Mouse (Mus musculus) telencephalon, adult 2 months (tissue): ENCODE measurements around the gene Ctnnd2.
"Not testable (repeated sequence)": the region's sequence is repeated elsewhere in the genome, so short reads cannot be mapped to it uniquely, and the experiment has no call there.

Experiments
- DNase-seq: peaks from one replicate; pipeline ENCODE4 v3.0.0-alpha.2; 2011; ENCODE audit warnings: low read depth, low spot score

Ctnnd2 gene

DNA sequence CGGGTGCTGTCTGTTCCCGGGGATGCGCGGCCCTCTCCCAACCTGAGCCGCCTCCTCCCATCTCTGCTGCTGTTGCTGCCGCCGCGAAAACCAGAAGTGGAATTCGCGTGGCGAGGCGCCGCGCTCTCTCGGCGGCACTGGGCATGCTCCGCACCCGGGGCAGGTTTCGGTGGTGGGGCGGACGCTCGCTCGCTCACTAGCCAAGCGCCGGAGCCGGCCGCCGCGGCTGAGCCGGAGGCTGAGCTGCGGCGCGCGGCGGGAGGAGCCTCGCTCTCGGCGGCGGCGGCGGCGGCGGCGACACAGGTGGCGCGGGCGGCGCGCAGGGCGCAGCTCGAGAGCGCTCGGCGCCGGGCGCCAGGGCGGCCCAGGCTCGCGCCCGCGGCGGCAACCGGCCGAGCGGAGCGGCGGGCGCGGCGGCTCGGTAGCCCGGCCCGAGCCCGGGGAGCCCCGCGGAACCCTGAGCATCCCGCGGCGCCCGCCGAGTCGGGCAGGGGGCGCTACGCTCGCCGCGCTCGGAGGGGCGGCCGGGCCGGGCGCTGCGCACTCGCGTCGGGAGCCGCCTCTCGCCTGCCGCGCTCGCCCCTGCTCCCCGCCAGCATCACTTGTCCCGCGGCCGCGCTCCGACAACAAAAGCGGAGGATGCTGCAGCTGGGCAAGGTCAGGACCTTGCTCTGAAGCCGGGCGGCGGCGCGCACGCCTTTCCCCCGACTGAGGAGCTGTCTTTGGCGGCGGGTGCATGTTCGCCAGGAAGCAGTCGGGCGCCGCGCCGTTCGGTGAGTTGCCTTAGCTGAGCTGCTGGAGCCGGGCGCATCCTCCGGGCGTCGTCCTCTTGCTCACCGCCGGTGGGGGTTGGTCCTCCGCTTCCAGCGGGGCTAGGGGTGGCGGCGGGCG lies at the start of gene Ctnnd2:
Ctnnd2 (plus strand) TSS at position 203 of the 891 bp plus-strand sequence.
- DNase-seq: peak; percentile 80

DNA sequence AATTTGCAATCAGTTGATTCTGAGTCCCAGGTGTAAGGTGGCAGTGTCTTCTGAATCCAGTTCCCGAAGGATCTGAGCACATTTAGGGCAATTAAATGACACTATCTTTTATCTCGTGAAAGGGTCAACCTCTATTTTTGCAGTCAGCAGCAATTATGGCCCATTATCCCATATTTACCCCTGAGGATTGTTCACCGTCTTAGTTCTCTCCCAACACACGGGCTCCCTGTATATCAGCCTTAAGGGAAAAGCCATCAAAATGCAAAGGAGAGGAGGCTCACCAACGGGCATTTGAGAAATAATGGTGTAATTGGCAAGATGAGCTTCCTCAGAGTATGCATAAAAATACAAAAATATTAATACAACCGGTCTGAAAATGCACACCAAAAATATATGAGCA lies 41.7 kb upstream of the Ctnnd2 start:
- DNase-seq: no peak

DNA sequence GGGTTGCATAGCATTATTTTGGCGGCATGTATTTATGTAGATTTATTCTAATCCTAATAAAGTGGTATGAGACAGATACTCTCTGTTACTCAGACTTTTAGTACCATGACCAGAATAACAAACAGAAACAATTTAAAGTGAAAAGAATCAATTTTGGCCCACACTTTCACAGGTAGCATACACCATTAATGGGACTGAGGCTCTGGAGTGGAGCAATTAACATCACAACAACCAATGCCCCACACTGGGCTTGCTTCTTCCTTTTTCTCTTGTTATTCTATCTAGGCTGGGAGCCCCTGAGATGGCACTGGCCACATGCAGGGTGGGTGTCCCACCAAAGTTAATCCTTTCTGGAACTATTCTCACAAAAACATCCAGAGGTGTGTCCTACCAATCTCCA lies 32.8 kb upstream of the Ctnnd2 start:
- DNase-seq: not testable (repeated sequence)

DNA sequence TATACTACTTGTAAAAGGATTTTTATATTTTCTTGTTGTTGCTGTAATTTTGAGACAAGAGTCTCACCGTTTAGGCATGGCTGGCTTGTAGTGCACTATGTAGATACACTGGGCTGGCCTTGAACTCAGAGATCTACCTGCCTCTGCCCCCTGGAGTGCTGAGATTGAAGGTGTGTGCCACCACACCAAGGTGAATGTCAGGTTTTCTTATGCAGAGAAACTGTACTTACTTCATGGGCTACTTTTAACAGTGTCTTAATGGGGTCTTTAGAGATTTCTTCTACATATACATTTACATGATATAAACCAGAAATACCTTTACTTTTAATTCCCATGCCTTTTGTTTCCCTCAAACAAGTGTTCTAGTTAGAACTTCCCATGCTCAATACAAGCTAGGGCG lies 27.0 kb upstream of the Ctnnd2 start:
- DNase-seq: no peak

DNA sequence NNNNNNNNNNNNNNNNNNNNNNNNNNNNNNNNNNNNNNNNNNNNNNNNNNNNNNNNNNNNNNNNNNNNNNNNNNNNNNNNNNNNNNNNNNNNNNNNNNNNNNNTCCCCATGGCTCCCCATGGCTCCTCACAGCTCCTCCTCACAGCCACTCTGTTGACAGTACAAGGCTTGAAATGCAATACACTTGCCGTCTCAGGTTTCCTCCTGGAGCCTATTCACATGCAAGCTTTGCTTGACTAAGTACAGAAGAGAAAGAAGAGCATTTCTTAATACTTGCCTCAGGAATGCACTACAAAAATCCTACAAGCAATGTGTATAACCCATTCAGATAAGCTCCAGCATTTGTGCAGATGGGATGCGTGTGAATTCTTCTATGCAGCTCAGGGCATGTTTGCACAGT lies 20.2 kb upstream of the Ctnnd2 start:
- DNase-seq: no peak

DNA sequence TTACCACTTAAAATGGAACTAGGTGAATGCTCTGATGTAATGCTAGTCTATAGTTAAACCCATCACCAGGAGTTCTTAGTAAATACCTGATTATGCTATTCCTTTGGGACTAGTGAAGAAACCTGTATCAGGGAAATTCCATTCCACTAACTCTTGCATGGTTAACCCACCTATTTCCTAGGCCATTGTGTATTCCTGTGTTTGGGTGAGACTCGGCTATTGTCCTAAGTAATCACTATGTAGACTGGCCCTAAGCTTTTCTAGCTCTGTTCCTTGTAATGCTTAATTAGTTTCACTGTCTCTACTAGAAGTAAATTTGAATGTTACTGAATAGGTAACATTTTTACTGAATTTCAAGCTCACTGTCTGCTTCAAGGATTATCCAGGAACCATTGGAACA lies 14.4 kb upstream of the Ctnnd2 start:
- DNase-seq: no peak

DNA sequence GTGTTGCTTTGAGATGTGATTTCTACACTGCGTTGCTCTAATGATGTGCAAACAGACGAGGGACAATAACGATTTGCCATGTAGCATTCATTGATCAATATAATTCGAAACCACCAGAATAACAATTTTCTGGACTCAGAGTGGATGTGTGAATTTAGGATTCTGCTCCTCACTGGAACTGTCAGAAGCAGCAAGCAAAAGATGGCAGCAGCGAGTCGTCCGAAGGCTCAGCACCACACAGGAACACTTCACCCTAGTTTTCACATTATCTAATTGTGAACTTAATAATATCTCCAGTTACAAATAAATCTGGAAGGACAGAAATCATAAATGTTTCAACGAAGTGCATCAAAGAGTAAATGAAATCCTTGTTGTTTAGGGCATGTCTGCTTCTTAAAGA lies 2.4 kb upstream of the Ctnnd2 start:
- no peak for DNase-seq

DNA sequence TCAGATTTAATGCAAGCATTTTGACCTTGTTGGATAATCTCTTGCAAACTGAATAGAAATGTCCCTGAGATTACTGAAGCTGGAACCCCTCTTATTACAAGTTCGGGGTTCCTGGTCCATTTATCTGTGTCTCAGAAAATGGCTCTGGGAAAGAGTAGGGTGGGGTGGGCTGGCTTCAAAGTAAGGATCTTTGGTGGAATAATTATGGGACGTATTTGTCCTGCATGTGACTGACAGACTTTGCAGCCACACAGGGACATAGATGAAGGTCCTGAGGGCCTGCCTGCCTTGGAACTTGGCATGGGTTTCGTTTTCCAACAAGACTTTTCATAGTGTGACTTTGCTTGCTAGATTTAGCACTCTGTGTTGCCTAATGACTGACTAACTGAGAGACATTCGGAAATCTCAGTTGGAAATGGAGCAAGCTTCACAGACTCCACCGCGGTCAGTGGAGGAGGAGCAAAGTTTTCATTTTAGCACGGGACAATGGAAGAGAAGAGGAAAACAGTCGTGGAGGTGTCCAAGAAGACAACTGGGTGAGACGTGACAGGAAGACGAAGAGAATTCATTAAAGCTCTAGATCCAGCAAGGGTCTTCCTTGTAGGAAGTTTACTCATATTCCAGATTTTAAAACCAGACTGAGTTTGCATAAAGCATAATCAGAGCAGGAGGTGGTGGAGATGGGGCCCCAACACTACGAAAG lies 749 bp upstream of the Ctnnd2 start:
- peak; percentile 18 for DNase-seq

DNA sequence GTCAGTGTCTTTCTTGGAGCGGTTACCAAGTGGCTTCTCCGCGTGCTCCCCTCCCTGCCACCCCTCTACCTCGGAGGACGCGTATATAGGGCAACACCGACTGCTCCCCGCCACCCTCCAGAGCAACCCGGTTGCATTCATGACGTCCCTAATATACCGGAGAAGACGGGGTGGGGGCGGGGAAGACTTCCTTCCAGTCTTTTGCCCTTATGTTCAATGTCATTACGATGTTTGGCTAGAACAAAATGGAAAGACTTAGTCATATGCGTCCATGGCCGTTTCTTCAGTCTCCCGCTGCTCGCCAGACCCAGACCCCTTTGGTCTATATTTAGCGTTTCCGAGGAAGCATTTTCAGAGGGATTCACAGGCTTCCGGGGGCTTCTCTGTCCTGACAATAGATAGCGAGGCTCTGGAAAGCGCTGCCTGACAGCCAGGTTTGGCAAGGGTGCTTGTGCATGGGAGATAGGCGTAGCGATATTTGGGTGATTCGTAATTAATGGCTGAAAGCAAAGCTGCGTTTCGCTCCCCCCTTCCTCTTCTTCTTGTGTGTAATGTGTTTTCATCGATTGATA lies 1.1 kb downstream of the Ctnnd2 start:
- peak; percentile 41 for DNase-seq

DNA sequence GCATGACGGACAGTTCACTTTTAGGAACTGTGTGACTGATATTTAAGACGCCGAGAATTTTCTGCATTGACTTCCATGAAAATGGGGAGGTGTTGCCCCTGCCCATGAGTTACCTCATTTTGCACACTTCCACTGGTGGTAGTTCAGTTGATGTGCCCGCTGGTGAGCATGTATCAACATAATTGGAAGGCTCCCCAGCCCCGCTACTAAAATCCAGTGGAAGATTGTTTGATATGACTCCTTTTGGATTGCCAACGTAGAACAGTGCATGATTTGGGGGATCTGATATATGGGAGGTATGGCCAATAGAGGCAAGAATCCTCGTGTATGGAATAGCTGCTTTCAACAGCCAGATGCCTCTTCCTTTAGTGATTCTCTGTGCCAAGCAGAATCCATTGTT lies 1.9 kb downstream of the Ctnnd2 start:
- no peak for DNase-seq

DNA sequence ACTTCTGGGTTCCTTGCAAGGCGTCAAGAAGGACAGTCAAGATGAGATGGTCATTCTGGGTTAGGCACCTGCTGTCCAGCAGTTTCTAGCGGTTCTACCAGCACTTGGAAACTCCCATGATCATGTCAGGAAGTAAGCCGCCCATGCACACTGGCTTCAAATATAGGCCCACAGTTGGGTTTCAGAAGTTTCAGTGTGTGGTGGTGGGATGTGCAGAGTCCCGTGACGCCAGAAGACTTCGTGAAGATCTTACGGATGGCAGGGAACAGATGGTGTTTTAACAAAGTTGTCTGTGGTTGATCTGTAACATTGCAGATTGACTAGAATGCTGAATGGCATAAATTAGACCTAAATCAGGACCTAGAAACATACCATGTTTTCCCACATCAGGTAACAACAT lies 11.6 kb downstream of the Ctnnd2 start:
- DNase-seq: no peak

DNA sequence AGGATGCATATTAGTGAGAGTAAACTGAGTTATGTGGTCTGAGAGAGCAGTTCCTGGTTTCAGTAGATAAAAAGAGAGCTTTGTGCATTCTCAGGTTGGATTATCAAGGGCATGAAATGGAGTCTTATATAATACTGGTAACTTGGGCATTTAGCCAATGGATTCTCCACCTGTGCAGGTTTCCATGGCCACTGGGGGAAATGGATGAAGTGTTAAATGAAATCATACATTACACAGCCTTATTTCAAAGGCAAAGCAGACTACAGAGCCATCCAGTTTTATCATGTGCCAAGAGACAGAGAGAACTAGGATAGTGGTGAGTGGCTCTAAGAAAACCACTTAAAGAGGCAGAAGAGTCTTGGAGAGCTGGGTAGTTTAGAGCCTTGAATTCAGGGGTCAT lies 18.5 kb downstream of the Ctnnd2 start:
- DNase-seq: no peak

DNA sequence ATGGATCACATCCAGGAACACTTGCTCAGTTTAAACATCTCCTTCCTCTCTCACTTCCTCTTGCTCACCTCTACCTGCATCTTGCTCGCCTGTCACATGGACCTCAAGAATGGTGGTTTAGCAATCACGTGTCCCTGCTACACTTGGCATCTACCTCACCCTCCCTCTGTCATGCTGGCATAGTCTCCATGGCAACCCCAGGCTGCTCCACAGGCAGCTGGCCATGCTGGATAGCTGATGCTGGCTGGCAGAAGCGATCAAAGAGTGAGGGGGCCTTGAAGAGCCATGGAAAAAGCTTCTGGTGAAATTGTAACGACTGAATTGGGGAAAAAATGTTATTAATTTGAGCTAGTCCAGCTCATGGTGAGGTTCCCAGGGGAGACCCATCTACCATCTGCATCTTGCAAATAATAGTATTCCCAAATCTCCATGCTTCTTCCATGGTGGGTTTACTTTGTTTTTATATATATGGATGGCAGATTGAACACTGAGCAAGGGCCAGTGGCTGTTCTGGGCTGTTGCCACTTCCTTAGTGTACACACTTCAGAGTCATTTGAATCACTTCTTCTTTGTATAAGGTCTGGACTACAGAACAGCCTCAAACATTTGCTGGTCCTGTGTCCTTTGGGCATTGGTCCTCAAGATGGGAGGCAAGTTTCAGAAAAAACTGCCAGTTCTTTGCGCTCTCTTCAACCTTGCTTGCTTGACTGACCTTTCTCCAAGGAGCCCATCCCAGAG lies 19.7 kb downstream of the Ctnnd2 start:
- no peak for DNase-seq

DNA sequence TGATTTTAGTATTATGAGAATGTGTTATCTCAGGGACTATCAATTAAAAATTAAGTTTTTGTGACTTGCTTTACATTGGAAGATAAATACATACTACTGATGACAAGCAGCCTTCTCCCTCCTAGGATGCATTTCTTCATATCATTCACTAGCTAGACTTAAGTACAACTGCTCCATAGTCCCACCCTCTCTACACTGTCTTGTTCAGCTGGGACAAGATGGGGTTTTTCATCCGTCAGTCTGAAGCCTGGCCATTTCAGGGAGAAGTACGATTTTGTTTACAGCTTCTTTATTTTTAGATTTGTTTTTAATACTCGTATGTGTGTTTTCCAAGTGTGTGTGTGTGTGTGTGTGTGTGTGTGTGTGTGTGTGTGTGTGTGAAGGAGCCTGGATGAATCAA lies 26.0 kb downstream of the Ctnnd2 start:
- no peak for DNase-seq

DNA sequence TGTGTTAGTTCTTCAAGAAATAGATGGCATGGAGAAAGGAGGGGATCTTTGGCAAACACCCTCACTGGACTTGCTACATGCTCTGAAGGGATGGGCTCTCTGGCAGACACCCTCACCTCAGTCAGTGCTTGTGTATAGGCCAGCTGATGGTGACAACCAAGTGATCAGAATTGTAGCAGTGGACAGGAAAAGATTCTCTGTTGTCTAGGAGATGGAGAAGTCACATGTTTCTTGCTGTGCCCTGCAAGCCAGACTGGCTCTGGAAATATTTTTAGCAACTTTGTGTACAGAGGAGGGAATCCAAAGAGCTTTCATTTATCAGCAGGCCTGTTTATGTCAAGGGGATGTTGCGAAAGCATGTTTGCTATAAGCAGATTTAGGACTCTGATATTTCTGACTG lies 27.4 kb downstream of the Ctnnd2 start:
- peak; percentile 50 for DNase-seq

DNA sequence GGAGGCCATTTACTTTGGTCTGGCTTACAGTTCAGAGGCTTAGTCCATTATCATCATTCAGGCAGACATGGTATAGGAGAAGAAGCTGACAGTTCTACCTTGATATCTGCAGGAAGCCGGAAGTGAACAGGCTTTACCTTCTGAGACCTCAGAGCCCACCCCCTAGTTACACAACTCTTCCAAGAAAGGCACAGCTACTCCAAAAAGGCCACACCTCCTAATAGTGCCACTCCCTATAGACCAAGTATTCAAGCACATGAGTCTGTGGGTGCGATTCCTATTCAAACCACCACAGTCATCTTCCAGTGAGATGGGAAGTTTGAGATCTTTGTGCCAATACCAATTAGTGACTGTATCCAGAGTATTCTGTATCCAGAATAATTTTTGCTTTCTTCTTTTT lies 28.8 kb downstream of the Ctnnd2 start:
- no peak for DNase-seq

DNA sequence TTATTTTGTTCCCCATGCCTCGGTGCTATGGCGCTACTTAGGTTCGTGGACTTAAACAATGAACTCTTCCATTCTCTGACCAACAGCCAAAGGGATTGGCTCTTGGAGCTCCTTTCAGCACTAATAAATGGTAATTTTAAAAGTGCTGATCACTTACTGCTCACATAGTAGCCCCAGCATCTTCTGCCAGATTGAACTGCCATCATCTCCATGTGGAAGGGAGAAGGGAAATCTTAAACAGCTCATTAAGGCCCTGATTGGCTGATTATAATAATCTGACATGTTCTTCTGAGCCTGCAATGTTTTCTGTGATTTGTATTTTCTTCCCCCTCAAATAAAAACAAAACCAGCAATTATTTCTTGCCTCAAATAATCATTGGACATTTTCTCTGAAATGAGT lies 29.2 kb downstream of the Ctnnd2 start:
- DNase-seq: no peak

DNA sequence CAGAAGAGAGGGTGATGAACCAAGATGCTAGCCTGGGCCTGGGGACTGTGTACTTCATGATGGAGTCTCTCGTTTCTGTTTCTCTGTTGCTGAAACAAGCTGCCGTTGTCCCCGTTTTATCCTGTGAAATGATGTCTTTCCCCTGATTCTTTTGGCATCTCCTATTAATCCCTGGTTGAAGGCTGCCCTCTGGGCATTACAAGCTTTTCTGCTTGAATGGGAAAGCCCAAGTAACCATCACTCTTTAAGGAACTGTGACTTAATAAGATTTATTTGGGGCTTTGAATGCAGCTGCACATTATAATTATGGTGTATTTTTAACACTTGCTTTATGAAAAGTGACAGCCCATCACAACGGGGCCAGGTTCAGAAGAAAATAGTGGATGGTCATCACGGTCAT lies 40.4 kb downstream of the Ctnnd2 start:
- no peak for DNase-seq

DNA sequence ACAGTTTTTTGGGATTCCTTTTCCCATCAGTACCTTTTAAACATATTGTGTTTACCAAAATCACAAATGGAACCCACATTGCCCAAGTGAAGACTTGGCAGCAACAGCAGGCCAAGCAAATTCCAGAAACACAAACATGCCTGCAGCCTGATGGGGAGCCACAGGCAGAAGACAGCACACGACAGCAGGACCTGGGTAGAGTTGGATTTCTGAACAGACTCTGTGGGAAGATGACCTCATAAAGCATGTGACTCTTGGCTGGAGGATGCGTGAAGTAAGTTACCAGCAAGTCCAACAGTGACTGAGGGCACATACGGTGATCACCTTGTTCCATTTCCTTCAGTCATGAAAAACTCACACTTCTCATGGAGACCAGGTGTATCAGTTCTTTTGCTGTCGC lies 43.5 kb downstream of the Ctnnd2 start:
- no peak for DNase-seq

DNA sequence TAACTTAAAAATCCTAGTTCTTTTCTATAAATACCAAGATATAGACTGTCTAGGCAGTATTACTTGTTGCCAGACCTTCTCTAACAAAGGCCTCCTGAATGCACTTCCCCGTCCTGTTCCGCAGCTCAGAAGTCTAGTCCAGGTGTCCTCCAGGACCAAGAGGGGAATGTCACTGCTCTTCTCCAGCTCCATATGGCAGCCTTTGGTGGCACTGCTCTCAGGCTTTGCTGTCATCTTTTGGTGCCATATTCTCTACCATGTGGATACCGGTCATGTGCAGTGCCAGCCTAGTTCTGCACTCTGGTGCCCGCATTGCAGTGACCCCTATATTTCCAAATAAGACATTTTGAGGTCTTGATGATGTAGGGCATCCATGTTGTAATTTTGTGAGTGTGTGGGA lies 56.7 kb downstream of the Ctnnd2 start:
- no peak for DNase-seq

DNA sequence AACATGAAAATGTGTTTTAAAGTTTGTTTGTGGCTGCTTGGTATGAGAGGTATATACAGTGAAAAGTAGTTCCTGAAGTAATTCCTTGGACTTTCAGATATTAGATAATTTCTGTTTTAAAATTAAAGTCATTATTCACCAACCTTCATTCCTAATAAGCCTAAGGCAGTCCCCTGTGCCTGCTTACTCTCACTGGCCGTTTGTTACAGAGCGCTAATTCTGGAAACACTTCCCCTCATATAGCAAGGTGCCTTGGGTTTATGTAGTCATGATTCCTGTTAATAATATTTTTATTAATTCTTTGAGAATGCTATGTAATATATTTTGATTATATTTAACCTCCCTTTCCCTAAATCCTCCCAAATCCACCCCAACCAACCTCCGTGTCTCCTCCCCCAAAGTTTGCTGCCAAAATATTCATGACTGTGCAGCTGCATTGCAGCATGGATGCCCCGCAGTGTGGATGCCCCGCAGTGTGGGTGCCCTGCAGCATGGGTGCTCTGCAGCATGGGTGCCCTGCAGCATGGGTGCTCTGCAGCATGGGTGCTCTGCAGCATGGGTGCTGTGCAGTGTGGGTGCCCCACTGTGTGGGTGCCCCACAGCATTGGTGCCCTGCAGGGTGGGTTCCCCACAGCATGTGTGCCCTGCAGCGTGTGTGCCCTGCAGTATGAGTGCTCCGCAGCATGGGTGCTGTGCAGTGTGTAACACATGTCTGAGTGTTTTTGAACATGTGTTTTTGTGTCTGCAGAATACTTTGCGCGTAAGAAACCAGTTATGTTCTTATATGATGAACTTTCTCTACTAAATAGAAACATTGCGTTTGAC lies 63.0 kb downstream of the Ctnnd2 start:
- no peak for DNase-seq
